Mouse (Mus musculus): ENCODE measurements around the gene Agl.

Agl gene

GRCm38 (mm10) chr3:116807811-116808506, at the start of gene Agl:
TSS of gene Agl (minus strand) at chr3:116808166.
- peak; percentile 98 for DNase-seq (ENCODE audit: low read depth, low spot score)

- DNase-seq (ENCODE audit: low read depth, low spot score): no peak
These were observed 49.6 kb upstream of the Agl start for GRCm38 (mm10) chr3:116857611-116858010.

GRCm38 (mm10) chr3:116852421-116852820, 44.5 kb upstream of the Agl start:
- DNase-seq (ENCODE audit: low read depth, low spot score): no peak

GRCm38 (mm10) chr3:116850376-116850775, 42.4 kb upstream of the Agl start:
- DNase-seq (ENCODE audit: low read depth, low spot score): no peak

- no peak for DNase-seq (ENCODE audit: low read depth, low spot score)
These were observed 41.0 kb upstream of the Agl start for GRCm38 (mm10) chr3:116848936-116849335.

- DNase-seq (ENCODE audit: low read depth, low spot score): no peak
These were observed 40.1 kb upstream of the Agl start for GRCm38 (mm10) chr3:116848099-116848498.

GRCm38 (mm10) chr3:116846084-116846483, 38.1 kb upstream of the Agl start:
- DNase-seq (ENCODE audit: low read depth, low spot score): no peak

- no peak for DNase-seq (ENCODE audit: low read depth, low spot score)
These were observed 37.1 kb upstream of the Agl start for GRCm38 (mm10) chr3:116844880-116845579.

- DNase-seq (ENCODE audit: low read depth, low spot score): no peak
These were observed 33.3 kb upstream of the Agl start for GRCm38 (mm10) chr3:116841311-116841710.

GRCm38 (mm10) chr3:116836681-116837475, 28.9 kb upstream of the Agl start:
- no peak for DNase-seq (ENCODE audit: low read depth, low spot score)

- peak; percentile 85 for DNase-seq (ENCODE audit: low read depth, low spot score)
These were observed 28.1 kb upstream of the Agl start for GRCm38 (mm10) chr3:116835770-116836680.

- DNase-seq (ENCODE audit: low read depth, low spot score): no peak
These were observed 27.4 kb upstream of the Agl start for GRCm38 (mm10) chr3:116835350-116835749.

- no peak for DNase-seq (ENCODE audit: low read depth, low spot score)
These were observed 26.3 kb upstream of the Agl start for GRCm38 (mm10) chr3:116834241-116834640.

GRCm38 (mm10) chr3:116833491-116833890, 25.5 kb upstream of the Agl start:
- DNase-seq (ENCODE audit: low read depth, low spot score): no peak

GRCm38 (mm10) chr3:116832526-116833310, 24.8 kb upstream of the Agl start:
- peak; percentile 76 for DNase-seq (ENCODE audit: low read depth, low spot score)

GRCm38 (mm10) chr3:116831324-116831723, 23.4 kb upstream of the Agl start:
- DNase-seq (ENCODE audit: low read depth, low spot score): peak; percentile 64

- no peak for DNase-seq (ENCODE audit: low read depth, low spot score)
These were observed 21.4 kb upstream of the Agl start for GRCm38 (mm10) chr3:116829274-116829920.

GRCm38 (mm10) chr3:116826471-116827215, 18.7 kb upstream of the Agl start:
- DNase-seq (ENCODE audit: low read depth, low spot score): no peak

- no peak for DNase-seq (ENCODE audit: low read depth, low spot score)
These were observed 9.3 kb upstream of the Agl start for GRCm38 (mm10) chr3:116817231-116817630.

All from skeletal muscle tissue, adult 2 months (tissue).